Mouse (Mus musculus) spleen, postnatal 0 days (tissue): Measurements from ENCODE around the gene AW209491. TPM values are rescaled to one million over a fixed set of nuclear protein-coding genes. Genes with fewer than 3 reads are reported as not detected.

ENCODE experiments used
- polyA plus RNA-seq: library from polyadenylated mRNA; unstranded; fragments of >200 nt; fragmentation: Nextera tagmentation; extraction: Ambion mirVana; gene quantifications from 2 replicates; pipeline ENCODE4 v1.2.1, GENCODE M21; 2015

Gene AW209491
- polyA plus RNA-seq = 10.3 and 11.4 TPM in 2 replicates

DNA sequence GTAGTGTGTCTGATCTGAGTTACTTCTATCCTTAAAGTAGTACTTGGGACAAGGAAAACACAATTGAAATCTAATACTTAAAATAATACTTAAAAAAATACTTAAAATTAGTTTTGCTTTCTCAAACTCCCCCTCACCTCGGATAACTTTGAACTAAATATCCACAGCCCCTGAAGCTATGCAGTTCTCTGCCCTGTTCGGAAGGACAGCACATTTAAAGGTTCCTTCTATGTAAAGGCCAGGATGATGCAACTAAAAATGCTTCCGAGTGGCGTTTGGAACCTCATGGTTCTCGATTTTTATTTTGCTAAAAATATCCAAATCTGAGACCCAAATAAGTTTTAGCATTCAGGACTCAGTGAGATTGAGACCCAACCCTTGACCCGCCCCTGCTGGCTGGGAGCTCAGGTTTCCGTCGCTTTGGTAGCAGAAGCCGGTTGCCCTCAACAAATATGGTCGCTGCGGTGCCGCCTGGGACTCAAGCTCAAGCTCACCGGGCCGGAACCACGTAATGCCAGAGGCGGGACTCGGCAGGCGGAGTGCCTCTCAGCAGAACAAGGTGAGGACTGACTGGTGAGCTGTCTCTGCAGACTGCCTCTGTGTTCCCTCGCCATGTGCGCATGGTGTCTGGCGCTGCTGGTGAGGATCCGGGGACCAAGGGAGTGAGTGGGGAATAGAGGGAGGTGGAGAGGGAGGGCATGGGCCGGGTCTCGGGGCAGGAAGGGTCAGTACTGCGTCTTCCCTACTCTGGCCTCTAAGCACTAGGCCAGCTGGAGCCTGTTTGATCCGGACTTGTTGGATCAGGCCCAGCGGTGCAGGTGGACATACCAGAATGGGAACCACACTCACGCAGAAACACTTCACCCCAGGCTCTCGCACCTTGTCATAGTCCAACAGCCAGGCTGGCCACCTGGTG is at the start of gene AW209491:
AW209491 (plus strand) TSS at position 429 of the 916 bp plus-strand sequence.

DNA sequence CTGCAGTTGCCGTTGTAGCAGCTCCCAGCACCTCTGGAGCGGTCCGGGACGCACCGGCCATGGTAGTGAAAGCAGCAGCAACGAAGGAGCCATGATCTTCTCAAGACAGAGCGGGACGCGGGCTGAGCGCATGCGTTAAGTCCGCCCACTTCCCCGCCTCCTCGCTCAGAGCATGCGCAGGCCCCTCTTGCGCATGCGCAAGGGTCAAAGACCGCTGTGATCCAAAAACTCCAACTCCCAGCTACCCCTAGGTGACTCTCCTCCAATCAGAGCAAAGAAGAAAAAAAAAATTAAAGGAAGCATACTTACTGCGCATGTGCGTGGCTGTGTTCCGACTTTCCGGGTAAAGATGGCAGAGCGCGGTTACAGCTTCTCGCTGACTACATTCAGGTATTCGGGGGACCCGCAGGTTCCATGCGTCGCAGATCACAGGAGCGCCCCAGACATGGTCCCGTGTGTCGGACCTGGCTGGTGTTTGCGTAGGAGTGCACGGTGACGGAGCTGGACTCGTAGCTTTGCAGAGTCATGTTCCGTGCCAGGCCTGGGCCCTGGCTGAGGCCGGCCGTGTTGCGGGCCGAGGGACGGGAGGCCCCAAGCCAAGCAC is 16.9 kb upstream of the AW209491 start, which contains the start of the genes Mrpl32 and Psma2:
Mrpl32 (minus strand) TSS at position 240 of the 604 bp plus-strand sequence.
Psma2 (plus strand) TSS at position 315 of the 604 bp plus-strand sequence.

Other genes starting within 250 kb of the AW209491 start
- gene Hecw1, start 106.9 kb upstream of the AW209491 start, polyA plus RNA-seq = 0.24 and 0.25 TPM in 2 replicates
- 91.0 and 91.6 TPM in 2 replicates for gene Mrpl32, start 17.0 kb upstream of the AW209491 start, polyA plus RNA-seq
- gene Psma2, start 16.9 kb upstream of the AW209491 start, polyA plus RNA-seq = 159 and 162 TPM in 2 replicates